Mouse (Mus musculus) heart, embryonic 14.5 days (tissue): ENCODE data around the gene Lrrc4. TPM values are rescaled to one million over a fixed set of nuclear protein-coding genes. Genes with fewer than 3 reads are reported as not detected.

ENCODE experiments used
- ATAC-seq: fragments of 200-750 bp; cut with Nextera tagmentation; 2 replicates; pipeline ENCODE4 v1.8.0; 2017; ENCODE audit warnings: low read depth, moderate TSS enrichment; ENCODE audit not compliant: insufficient number of reproducible peaks, insufficient read depth, low FRiP score
- H3K27ac ChIP-seq, 2 experiments: fragments of 200-500 bp in 1 of 2; fragments of 300-500 bp in 1 of 2; sonication (generic) in 1 of 2; replicated peaks in 1 of 2; 2 replicates each; pipeline ENCODE4 v1.5.1; 2012 to 2014; ENCODE audit warnings: low read depth in 2 of 2, low read length in 2 of 2, control low read depth in 1 of 2, mild to moderate bottlenecking in 1 of 2, mixed read lengths in 1 of 2; ENCODE audit not compliant: control insufficient read depth in 1 of 2, insufficient read depth in 1 of 2
- H3K27me3 ChIP-seq: fragments of 300-500 bp; sonication (generic); 2 replicates; pipeline ENCODE4 v1.6.1; 2014; ENCODE audit warnings: mild to moderate bottlenecking, low read length, control low read depth; ENCODE audit not compliant: control insufficient read depth, insufficient read depth
- H3K36me3 ChIP-seq: fragments of 300-500 bp; sonication (generic); 2 replicates; pipeline ENCODE4 v1.6.1; 2014; ENCODE audit warnings: mild to moderate bottlenecking, control low read depth, low read length, mixed read lengths; ENCODE audit not compliant: control insufficient read depth, insufficient read depth
- H3K4me1 ChIP-seq, 2 experiments: fragments of 200-500 bp in 1 of 2; fragments of 300-500 bp in 1 of 2; sonication (generic) in 1 of 2; 2 replicates each; pipeline ENCODE4 v1.6.1; 2012 to 2014; ENCODE audit warnings: low read length in 2 of 2, control low read depth in 1 of 2, mixed read lengths in 1 of 2; ENCODE audit not compliant: control insufficient read depth in 2 of 2, insufficient read depth in 2 of 2
- H3K4me2 ChIP-seq: fragments of 300-500 bp; sonication (generic); 2 replicates; pipeline ENCODE4 v1.6.1; 2014; ENCODE audit warnings: mild to moderate bottlenecking, low read length
- H3K4me3 ChIP-seq, 2 experiments: fragments of 200-500 bp in 1 of 2; fragments of 300-500 bp in 1 of 2; sonication (generic) in 1 of 2; 2 replicates each; pipeline ENCODE4 v1.5.1; 2012 to 2014; ENCODE audit warnings: low read length in 2 of 2, mild to moderate bottlenecking in 2 of 2, control low read depth in 1 of 2, low read depth in 1 of 2, moderate library complexity in 1 of 2; ENCODE audit not compliant: control insufficient read depth in 1 of 2, insufficient read depth in 1 of 2
- H3K9ac ChIP-seq: fragments of 300-500 bp; sonication (generic); 2 replicates; pipeline ENCODE4 v1.6.1; 2014; ENCODE audit warnings: mild to moderate bottlenecking, low read length
- H3K9me3 ChIP-seq: fragments of 300-500 bp; sonication (generic); 2 replicates; pipeline ENCODE4 v1.6.1; 2016; ENCODE audit warnings: low read length, control low read depth; ENCODE audit not compliant: control insufficient read depth
- WGBS: fragments of 180-500 bp; shearing (Covaris S2); extraction: QIAGEN DNeasy Blood & Tissue Kit; methylation state at CpG from one replicate; pipeline ENCODE4 v1.1.7; 2014; 5-methylcytosine and 5-hydroxymethylcytosine counted together
- polyA plus RNA-seq: library from polyadenylated mRNA; unstranded; fragments of >200 nt; fragmentation: Nextera tagmentation; extraction: Ambion mirVana; gene quantifications from 2 replicates; pipeline ENCODE4 v1.2.1, GENCODE M21; 2014

Gene Lrrc4
- polyA plus RNA-seq, 1 experiment from 2014 or later, result 0.45 TPM

- H3K4me1 ChIP-seq, result peaks cover 2 to 4% of the 10 kb centered on the region in 2 experiments; a peak in 1 of 4 replicates
- ATAC-seq, result no peak
- no peak overlapping the region for H3K4me3 ChIP-seq
- H3K36me3 ChIP-seq, result no peaks in the 10 kb centered on the region
- no peak overlapping the region for H3K4me2 ChIP-seq
- H3K27ac ChIP-seq, result no peak overlapping the region
- WGBS, result 90% methylated on average over 5 of the region's 5 CpGs
- no peak overlapping the region for H3K9ac ChIP-seq
- no peaks in the 10 kb centered on the region for H3K27me3 ChIP-seq
- no peaks in the 10 kb centered on the region for H3K9me3 ChIP-seq
Observed at GRCm38 (mm10) chr6:28823802-28824201, 7.7 kb downstream of the Lrrc4 start.

GRCm38 (mm10) chr6:28823375-28823774 is 8.2 kb downstream of the Lrrc4 start:
- WGBS, result 79% methylated on average over 3 of the region's 3 CpGs
- Histone ChIP-seq H3K9me3 (no peaks in the 10 kb centered on the region), H3K27me3 (no peaks in the 10 kb centered on the region), H3K27ac (no peak overlapping the region), H3K4me3 (no peak overlapping the region), H3K9ac (no peak overlapping the region), H3K4me1 (peaks cover 2 to 4% of the 10 kb centered on the region in 2 experiments; a peak in 1 of 4 replicates), H3K36me3 (no peaks in the 10 kb centered on the region), H3K4me2 (no peak overlapping the region)
- no peak for ATAC-seq

GRCm38 (mm10) chr6:28822296-28822695 is 9.3 kb downstream of the Lrrc4 start:
- H3K9ac ChIP-seq, result no peak overlapping the region
- no peak overlapping the region for H3K4me2 ChIP-seq
- no peak overlapping the region for H3K27ac ChIP-seq
- no peak for ATAC-seq
- H3K9me3 ChIP-seq, result no peaks in the 10 kb centered on the region
- no peaks in the 10 kb centered on the region for H3K36me3 ChIP-seq
- H3K4me3 ChIP-seq, result no peak overlapping the region
- H3K4me1 ChIP-seq, result peaks cover 2 to 4% of the 10 kb centered on the region in 2 experiments; a peak in 1 of 4 replicates
- WGBS, result 68% methylated on average over 3 of the region's 3 CpGs
- H3K27me3 ChIP-seq, result no peaks in the 10 kb centered on the region

GRCm38 (mm10) chr6:28819509-28820358 is 11.8 kb downstream of the Lrrc4 start:
- H3K4me3 ChIP-seq, result no peak overlapping the region
- H3K4me2 ChIP-seq, result no peak overlapping the region
- H3K4me1 ChIP-seq, result peaks cover 6 to 11% of the 10 kb centered on the region in 2 experiments; a peak in 3 of 4 replicates
- 69% methylated on average over 13 of the region's 13 CpGs for WGBS
- no peaks in the 10 kb centered on the region for H3K9me3 ChIP-seq
- ATAC-seq, result no peak
- no peaks in the 10 kb centered on the region for H3K27me3 ChIP-seq
- no peak overlapping the region for H3K9ac ChIP-seq
- H3K27ac ChIP-seq, result no peak overlapping the region
- no peaks in the 10 kb centered on the region for H3K36me3 ChIP-seq

GRCm38 (mm10) chr6:28817039-28817438 is 14.5 kb downstream of the Lrrc4 start:
- peaks cover 14 to 23% of the 10 kb centered on the region in 2 experiments for H3K4me1 ChIP-seq
- ATAC-seq, result no peak
- H3K4me2 ChIP-seq, result no peak overlapping the region
- no peak overlapping the region for H3K27ac ChIP-seq
- H3K9me3 ChIP-seq, result no peaks in the 10 kb centered on the region
- H3K36me3 ChIP-seq, result no peaks in the 10 kb centered on the region
- H3K4me3 ChIP-seq, result no peak overlapping the region
- 48% methylated on average over 9 of the region's 9 CpGs for WGBS
- H3K9ac ChIP-seq, result no peak overlapping the region
- no peaks in the 10 kb centered on the region for H3K27me3 ChIP-seq

GRCm38 (mm10) chr6:28814895-28815294 is 16.7 kb downstream of the Lrrc4 start:
- H3K4me3 ChIP-seq, result no peak overlapping the region

GRCm38 (mm10) chr6:28813057-28813456 is 18.5 kb downstream of the Lrrc4 start:
- no peak overlapping the region for H3K9ac ChIP-seq
- H3K27me3 ChIP-seq, result no peaks in the 10 kb centered on the region
- H3K4me3 ChIP-seq, result no peak overlapping the region
- ATAC-seq, result no peak
- no peaks in the 10 kb centered on the region for H3K36me3 ChIP-seq
- H3K4me1 ChIP-seq, result peaks cover 16 to 32% of the 10 kb centered on the region in 2 experiments
- H3K27ac ChIP-seq, result no peak overlapping the region
- WGBS, result 77% methylated on average over 9 of the region's 9 CpGs
- H3K4me2 ChIP-seq, result no peak overlapping the region
- H3K9me3 ChIP-seq, result no peaks in the 10 kb centered on the region

More at GRCm38 (mm10) chr6:28814895-28815294, 16.7 kb downstream of the Lrrc4 start:
- Histone ChIP-seq H3K4me1 (peaks cover 18 to 33% of the 10 kb centered on the region in 2 experiments), H3K9me3 (no peaks in the 10 kb centered on the region), H3K9ac (no peak overlapping the region), H3K27ac (no peak overlapping the region), H3K27me3 (no peaks in the 10 kb centered on the region), H3K4me2 (no peak overlapping the region), H3K36me3 (no peaks in the 10 kb centered on the region)
- ATAC-seq, result no peak
- WGBS, result 81% methylated on average over 2 of the region's 2 CpGs
